ENCODE assay signal across 8 mouse cellular contexts in the genomic region with DNA sequence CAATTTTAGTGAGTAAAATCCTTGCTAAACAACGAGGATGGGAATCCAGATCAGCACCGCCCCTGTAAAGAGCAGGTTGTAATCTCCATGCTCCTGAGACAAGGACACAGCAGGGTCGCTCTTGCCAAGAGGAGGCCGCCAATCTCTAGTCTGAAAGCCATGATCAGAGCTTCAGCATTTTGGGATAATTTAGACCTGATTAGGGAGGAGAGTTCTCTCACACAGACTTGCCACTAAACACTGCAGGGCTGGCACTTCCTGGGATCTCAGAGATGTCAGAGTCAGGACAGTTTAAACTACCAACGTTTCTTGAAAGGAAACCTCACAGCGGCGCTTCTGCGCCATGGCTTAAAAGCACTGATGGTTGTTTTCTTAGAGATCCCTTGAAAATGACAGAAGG. TPM values are rescaled to one million over a fixed set of nuclear protein-coding genes. Genes with fewer than 3 reads are reported as not detected.
DNase-seq lines count a peak whose midpoint lies in the region; ATAC-seq lines count a peak whose summit lies in the region.

No protein-coding gene starts in this region.

- no peaks in the 10 kb centered on the region for H3K9me3 ChIP-seq in kidney, embryonic 15.5 days (replicated peaks)
- H3K9me3 ChIP-seq in embryonic facial prominence, embryonic 15.5 days (replicated peaks): no peaks in the 10 kb centered on the region
- H3K9me3 ChIP-seq in hindbrain, embryonic 12.5 days (replicated peaks): no peaks in the 10 kb centered on the region
- no peaks in the 10 kb centered on the region for H3K9me3 ChIP-seq in midbrain, embryonic 13.5 days

- H3K27me3 ChIP-seq in kidney, embryonic 15.5 days: no peaks in the 10 kb centered on the region
- H3K27me3 ChIP-seq in embryonic facial prominence, embryonic 15.5 days: no peaks in the 10 kb centered on the region
- no peaks in the 10 kb centered on the region for H3K27me3 ChIP-seq in hindbrain, embryonic 12.5 days
- H3K27me3 ChIP-seq in midbrain, embryonic 13.5 days: no peaks in the 10 kb centered on the region

- peak overlapping the region; percentile 76 for H3K27ac ChIP-seq in kidney, embryonic 15.5 days
- H3K27ac ChIP-seq in embryonic facial prominence, embryonic 15.5 days (replicated peaks): peak overlapping the region; percentile 82
- peak overlapping the region; percentile 86 for H3K27ac ChIP-seq in hindbrain, embryonic 12.5 days
- peak overlapping the region; percentile 87 for H3K27ac ChIP-seq in midbrain, embryonic 13.5 days

- no peak overlapping the region for H3K4me2 ChIP-seq in kidney, embryonic 15.5 days
- no peak overlapping the region for H3K4me2 ChIP-seq in embryonic facial prominence, embryonic 15.5 days (replicated peaks)
- 0 out of 2 replicates have a peak overlapping the region, but pooled peaks have one; percentile 9 for H3K4me2 ChIP-seq in hindbrain, embryonic 12.5 days (replicated peaks)
- peak overlapping the region; percentile 29; the same call in 1 of the 2 replicates for H3K4me2 ChIP-seq in midbrain, embryonic 13.5 days (replicated peaks)

- no peak overlapping the region for H3K9ac ChIP-seq in kidney, embryonic 15.5 days
- no peak overlapping the region for H3K9ac ChIP-seq in embryonic facial prominence, embryonic 15.5 days
- H3K9ac ChIP-seq in hindbrain, embryonic 12.5 days: no peak overlapping the region
- peak overlapping the region; percentile 52 for H3K9ac ChIP-seq in midbrain, embryonic 13.5 days (replicated peaks)

- H3K4me1 ChIP-seq in kidney, embryonic 15.5 days: peaks cover 73% of the 10 kb centered on the region
- H3K4me1 ChIP-seq in embryonic facial prominence, embryonic 15.5 days: peaks cover 63% of the 10 kb centered on the region
- H3K4me1 ChIP-seq in hindbrain, embryonic 12.5 days: peaks cover 76% of the 10 kb centered on the region
- peaks cover 83% of the 10 kb centered on the region for H3K4me1 ChIP-seq in midbrain, embryonic 13.5 days (replicated peaks)

- no peak overlapping the region for H3K4me3 ChIP-seq in kidney, embryonic 15.5 days (replicated peaks)
- H3K4me3 ChIP-seq in embryonic facial prominence, embryonic 15.5 days (replicated peaks): no peak overlapping the region
- no peak overlapping the region for H3K4me3 ChIP-seq in hindbrain, embryonic 12.5 days
- no peak overlapping the region for H3K4me3 ChIP-seq in midbrain, embryonic 13.5 days (replicated peaks)

- H3K36me3 ChIP-seq in kidney, embryonic 15.5 days: peaks cover 40% of the 10 kb centered on the region
- peaks cover 8% of the 10 kb centered on the region; the same call in 1 of the 2 replicates for H3K36me3 ChIP-seq in embryonic facial prominence, embryonic 15.5 days
- H3K36me3 ChIP-seq in hindbrain, embryonic 12.5 days: peaks cover 15% of the 10 kb centered on the region
- H3K36me3 ChIP-seq in midbrain, embryonic 13.5 days: peaks cover 28% of the 10 kb centered on the region

- 61% methylated on average over 8 of the region's 8 CpGs for WGBS in kidney, embryonic 15.5 days
- 46% methylated on average over 8 of the region's 8 CpGs for WGBS in embryonic facial prominence, embryonic 15.5 days
- 61% methylated on average over 8 of the region's 8 CpGs for WGBS in hindbrain, embryonic 12.5 days
- 27% methylated on average over 8 of the region's 8 CpGs for WGBS in midbrain, embryonic 13.5 days

- no peak for DNase-seq in kidney, postnatal 4 days
- DNase-seq in right cerebral cortex, adult 2 months (ENCODE audit: low spot score in 2 of 2): no peak
- no peak for DNase-seq in frontal cortex, postnatal 14 days (ENCODE audit: low spot score in 2 of 2)
- no peak for DNase-seq in embryo, embryonic 10 days (ENCODE audit: low spot score)

- no peak for ATAC-seq in kidney, embryonic 15.5 days (replicated peaks; ENCODE audit: low FRiP score)
- ATAC-seq in embryonic facial prominence, embryonic 15.5 days (ENCODE audit: insufficient number of reproducible peaks, low FRiP score, low TSS enrichment, low read depth): no peak
- ATAC-seq in hindbrain, embryonic 12.5 days (ENCODE audit: low FRiP score): no peak
- ATAC-seq in midbrain, embryonic 13.5 days: no peak

RNA-seq across cellular contexts. Expression of a gene that starts 32.4 kb away (rescaled TPM):
- 67.1 and 68.3 TPM in 2 replicates for polyA plus RNA-seq in kidney, embryonic 15.5 days (2015; fragmentation: Nextera tagmentation; extraction: Ambion mirVana)
- polyA plus RNA-seq in embryonic facial prominence, embryonic 15.5 days (2015; fragmentation: Nextera tagmentation; extraction: Ambion mirVana): 50.4 and 50.9 TPM in 2 replicates
- polyA plus RNA-seq in hindbrain, embryonic 12.5 days (2016; fragmentation: Nextera tagmentation; extraction: Ambion mirVana): 71.8 and 72.1 TPM in 2 replicates
- 85.4 and 86.8 TPM in 2 replicates for polyA plus RNA-seq in midbrain, embryonic 13.5 days (2015; fragmentation: Nextera tagmentation; extraction: Ambion mirVana)

Comparison
In these comparisons a context has a peak if more than half of its experiments do, and no peak if none do; other contexts are left out.
1. H3K4me2 ChIP-seq: peak in hindbrain, embryonic 12.5 days (single experiment) and midbrain, embryonic 13.5 days (single experiment); none in kidney, embryonic 15.5 days (single experiment) and embryonic facial prominence, embryonic 15.5 days (single experiment).
2. Peak in every context shown above with its lines, with median percentiles within 50 percentile points of each other: H3K27ac ChIP-seq.